10 mouse cellular contexts compared by ENCODE assay signal in genomic region chr12:40464282-40464681, GRCm38 (mm10). TPM values are rescaled to one million over a fixed set of nuclear protein-coding genes. Genes with fewer than 3 reads are reported as not detected.
DNase-seq lines count a peak whose midpoint lies in the region; ATAC-seq and TF ChIP-seq lines count a peak whose summit lies in the region.
"Had no signal": no experiment of that assay in that cellular context is flagged by ENCODE, and none has a peak within 500 bp of the region (broad histone marks: within the 10 kb centered on the region; RNA-seq: fewer than 3 reads in every experiment).

No protein-coding gene starts in this region.

- no peaks in the 10 kb centered on the region for H3K27me3 ChIP-seq in embryonic facial prominence, embryonic 14.5 days (replicated peaks; ENCODE audit: control insufficient read depth, insufficient read depth, low read length)
- H3K27me3 ChIP-seq in intestine, postnatal 0 days (replicated peaks; ENCODE audit: control insufficient read depth, insufficient read depth, low read length), result no peaks in the 10 kb centered on the region
- H3K27me3 ChIP-seq: stomach, embryonic 15.5 days had no signal

- no peak overlapping the region for H3K27ac ChIP-seq in embryonic facial prominence, embryonic 14.5 days (replicated peaks; ENCODE audit: low read depth, low read length)
- no peak overlapping the region for H3K27ac ChIP-seq in intestine, postnatal 0 days (ENCODE audit: low read depth, low read length)
- H3K27ac ChIP-seq: macrophage; stomach, embryonic 15.5 days had no signal

- TF ChIP-seq CTCF in intestine, postnatal 0 days (IDR thresholded peaks at IDR 0.05; ENCODE audit: low read depth), result no peak

- no peaks in the 10 kb centered on the region for H3K36me3 ChIP-seq in embryonic facial prominence, embryonic 14.5 days (ENCODE audit: control insufficient read depth, insufficient read depth, low read length)
- no peaks in the 10 kb centered on the region for H3K36me3 ChIP-seq in intestine, postnatal 0 days (ENCODE audit: control insufficient read depth, insufficient read depth)
- H3K36me3 ChIP-seq: stomach, embryonic 15.5 days had no signal

- peaks cover 6% of the 10 kb centered on the region; the same call in 1 of the 2 replicates for H3K4me1 ChIP-seq in embryonic facial prominence, embryonic 14.5 days (ENCODE audit: control insufficient read depth, insufficient read depth, low read length)
- H3K4me1 ChIP-seq in intestine, postnatal 0 days (replicated peaks; ENCODE audit: control insufficient read depth, insufficient read depth, low read length), result no peaks in the 10 kb centered on the region
- H3K4me1 ChIP-seq: stomach, embryonic 15.5 days had no signal

- no peak overlapping the region for H3K4me2 ChIP-seq in embryonic facial prominence, embryonic 14.5 days (ENCODE audit: low read depth, low read length)
- no peak overlapping the region for H3K4me2 ChIP-seq in intestine, postnatal 0 days (replicated peaks; ENCODE audit: low read depth)
- H3K4me2 ChIP-seq: stomach, embryonic 15.5 days had no signal

- ATAC-seq in embryonic facial prominence, embryonic 14.5 days (ENCODE audit: low read depth), result peak; percentile 20; the same call in 1 of the 2 replicates
- ATAC-seq in intestine, postnatal 0 days, result no peak

- no peak overlapping the region for H3K9ac ChIP-seq in embryonic facial prominence, embryonic 14.5 days (ENCODE audit: low read depth, low read length)
- H3K9ac ChIP-seq in intestine, postnatal 0 days (ENCODE audit: low read depth, low read length), result no peak overlapping the region
- H3K9ac ChIP-seq: stomach, embryonic 15.5 days had no signal

- H3K9me3 ChIP-seq in embryonic facial prominence, embryonic 14.5 days (ENCODE audit: control insufficient read depth, low read length), result no peaks in the 10 kb centered on the region
- H3K9me3 ChIP-seq in intestine, postnatal 0 days (ENCODE audit: control insufficient read depth), result no peaks in the 10 kb centered on the region
- H3K9me3 ChIP-seq: stomach, embryonic 15.5 days had no signal

- peak; percentile 37 to 52 for DNase-seq in heart, adult 18-20 months
- no peak for DNase-seq in heart, postnatal 25 days (ENCODE audit: low spot score)
- peak; percentile 49 for DNase-seq in Muller cell, postnatal 12 days (ENCODE audit: inconsistent ontology term)
- no peak for DNase-seq in embryonic facial prominence, embryonic 14.5 days (ENCODE audit: low spot score)
- DNase-seq in layer of hippocampus, adult 18-20 months (ENCODE audit: low spot score in 2 of 2), result peak; percentile 31 to 65
- no peak for DNase-seq in adrenal gland, postnatal 4 days (ENCODE audit: low spot score in 2 of 2)
- DNase-seq in adrenal gland, postnatal 10 days, result no peak

- intact Hi-C loops in heart, postnatal 25 days (cut with DNase I), result no loop called here

- no peak overlapping the region for H3K4me3 ChIP-seq in embryonic facial prominence, embryonic 14.5 days (ENCODE audit: low read depth, low read length)
- no peak overlapping the region for H3K4me3 ChIP-seq in intestine, postnatal 0 days (ENCODE audit: low read depth, low read length)
- H3K4me3 ChIP-seq: stomach, embryonic 15.5 days had no signal

- WGBS in embryonic facial prominence, embryonic 14.5 days, result 41% methylated on average over 6 of the region's 6 CpGs
- 81% methylated on average over 6 of the region's 6 CpGs for WGBS in intestine, postnatal 0 days

RNA-seq across cellular contexts. Expression of gene Dock4, which starts 18.5 kb away (rescaled TPM):
- 10 to 100 TPM; 11.9 to 13.9 TPM for total RNA-seq in heart, adult 18-20 months (2021)
- 10 to 100 TPM; 11.7 to 12.9 TPM for total RNA-seq in heart, postnatal 25 days (2021)
- polyA plus RNA-seq in embryonic facial prominence, embryonic 14.5 days (2014; fragmentation: Nextera tagmentation; extraction: Ambion mirVana), result 8.9 and 9.2 TPM in 2 replicates
- total RNA-seq in layer of hippocampus, adult 18-20 months (2021), result 100 to 1,000 TPM; 202 to 219 TPM
- 10 to 100 TPM; 26.5 to 29.6 TPM for total RNA-seq in adrenal gland, postnatal 4 days (2021)
- polyA plus RNA-seq in intestine, postnatal 0 days (2015; fragmentation: Nextera tagmentation; extraction: Ambion mirVana), result 1.8 and 2.6 TPM in 2 replicates
- total RNA-seq in adrenal gland, postnatal 10 days (2021), result 10 to 100 TPM; 16.2 to 28.5 TPM

RNA-seq across cellular contexts. Expression of gene Zfp277, which starts 18.6 kb away (rescaled TPM):
- 10 to 100 TPM; 11.6 to 13.1 TPM for total RNA-seq in heart, adult 18-20 months (2021)
- total RNA-seq in heart, postnatal 25 days (2021), result 10 to 100 TPM; 11.0 to 11.7 TPM
- 35.7 and 36.6 TPM in 2 replicates for polyA plus RNA-seq in embryonic facial prominence, embryonic 14.5 days (2014; fragmentation: Nextera tagmentation; extraction: Ambion mirVana)
- total RNA-seq in layer of hippocampus, adult 18-20 months (2021), result 10 to 100 TPM; 24.0 to 26.2 TPM
- total RNA-seq in adrenal gland, postnatal 4 days (2021), result 10 to 100 TPM; 27.6 to 32.3 TPM
- polyA plus RNA-seq in intestine, postnatal 0 days (2015; fragmentation: Nextera tagmentation; extraction: Ambion mirVana), result 19.5 and 19.9 TPM in 2 replicates
- 10 to 100 TPM; 17.1 to 21.5 TPM for total RNA-seq in adrenal gland, postnatal 10 days (2021)

Comparison
In these comparisons a context has a peak if more than half of its experiments do, and no peak if none do; other contexts are left out.
1. DNase-seq: peak in heart, adult 18-20 months (2 of 2), Muller cell, postnatal 12 days (single experiment) and layer of hippocampus, adult 18-20 months (2 of 2); none in heart, postnatal 25 days (single experiment), embryonic facial prominence, embryonic 14.5 days (single experiment), adrenal gland, postnatal 4 days (0 of 2) and adrenal gland, postnatal 10 days (single experiment).
2. RNA of gene Dock4, which starts 18.5 kb away (total RNA-seq): 202 to 219 TPM in layer of hippocampus, adult 18-20 months; 26.5 to 29.6 TPM in adrenal gland, postnatal 4 days, 16.2 to 28.5 TPM in adrenal gland, postnatal 10 days, 11.9 to 13.9 TPM in heart, adult 18-20 months and 11.7 to 12.9 TPM in heart, postnatal 25 days; every median in the first group is over 4 times any median in the second.